Mouse (Mus musculus): ENCODE measurements at regions not wholly inside any gene's neighbourhood (a gene's known extent, or its start where the extent isn't known, plus 50 kb on each side); places are given as distances from the start of the nearest gene placed in this dataset.

GRCm38 (mm10) chr13:44398613-44399369, 330.5 kb upstream of the Jarid2 start:
- POLR2A ChIA-PET: interaction anchor here in 3 of 4 experiments (0.6 to 2.4 kb wide), 6 partner anchors 10 to 524 kb away, joined by 3 to 13 read pairs (median 4); no protein-coding TSS in a partner anchor
- CTCF ChIA-PET: interaction anchor here in 1 of 4 experiments (0.6 kb wide), 2 partner anchors 61 to 502 kb away, joined by 3 to 4 read pairs; no protein-coding TSS in a partner anchor

DNA sequence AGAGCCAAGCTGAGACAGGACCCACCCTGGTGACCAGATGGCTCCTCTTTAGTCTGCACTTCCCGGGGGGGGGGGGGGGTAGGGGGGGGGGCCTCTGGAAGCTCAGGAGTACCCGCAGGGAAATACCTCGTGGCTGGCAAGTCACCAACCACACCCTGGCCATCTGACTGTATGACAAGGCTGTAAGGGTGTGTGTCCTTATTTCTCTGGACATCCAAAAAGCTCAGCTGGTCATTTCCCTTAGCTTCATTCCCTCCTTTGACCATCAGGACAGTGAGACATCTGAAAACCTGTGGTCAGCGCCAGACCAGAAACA, 329.9 kb upstream of the Jarid2 start:
- ChIA-PET CTCF (interaction anchor here in 1 of 4 experiments (0.6 kb wide), 2 partner anchors 62 to 502 kb away, joined by 3 to 4 read pairs; no protein-coding TSS in a partner anchor), POLR2A (interaction anchor here in 3 of 4 experiments (0.6 to 2.4 kb wide), 6 partner anchors 9 to 524 kb away, joined by 3 to 13 read pairs (median 6); no protein-coding TSS in a partner anchor)

- POLR2A ChIA-PET: interaction anchor here in 3 of 4 experiments (0.6 to 2.4 kb wide), 5 partner anchors 9 to 390 kb away, joined by 4 to 13 read pairs (median 7); no protein-coding TSS in a partner anchor
- CTCF ChIA-PET: interaction anchor here in 1 of 4 experiments (0.6 kb wide), 2 partner anchors 62 to 503 kb away, joined by 3 to 4 read pairs; no protein-coding TSS in a partner anchor
Measured at GRCm38 (mm10) chr13:44399831-44400321, 329.4 kb upstream of the Jarid2 start.

DNA sequence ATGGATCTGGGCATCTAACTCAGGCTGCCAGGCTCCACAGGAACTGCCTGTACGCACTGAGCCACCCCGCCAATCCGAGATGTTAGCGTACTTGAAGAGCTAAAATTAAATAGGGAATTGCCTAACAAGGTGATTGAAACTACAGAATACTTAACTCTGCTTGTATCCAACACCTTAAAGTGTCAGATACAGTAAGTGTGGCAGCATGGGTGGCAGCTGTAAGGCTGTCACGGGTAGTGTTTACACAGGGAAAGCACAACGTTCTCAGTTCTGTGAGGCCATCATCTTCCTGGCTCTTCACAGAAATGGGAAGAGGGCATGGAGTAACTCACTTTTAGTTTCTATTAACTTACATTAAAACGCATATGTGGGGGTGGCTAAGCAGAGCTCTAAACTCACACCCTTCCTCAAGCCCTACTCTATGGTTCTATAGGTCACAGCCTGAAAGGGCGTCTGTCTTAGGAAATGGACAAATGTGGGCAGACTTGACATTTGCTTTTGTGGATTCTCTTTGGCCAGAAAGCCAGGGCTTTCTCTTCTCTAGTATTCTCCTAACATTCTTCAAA, 325.2 kb upstream of the Jarid2 start:
- CTCF ChIA-PET: no interaction called here
- POLR2A ChIA-PET: interaction anchor here in 2 of 4 experiments (0.5 to 1.4 kb wide), 8 partner anchors 10 to 456 kb away, joined by 3 to 4 read pairs (median 3); no protein-coding TSS in a partner anchor

GRCm38 (mm10) chr13:44407307-44407706, 322.0 kb upstream of the Jarid2 start:
- POLR2A ChIA-PET: interaction anchor here in 2 of 4 experiments (0.6 to 4.1 kb wide), 7 partner anchors 9 to 413 kb away, joined by 3 to 15 read pairs (median 3); no protein-coding TSS in a partner anchor

GRCm38 (mm10) chr13:44408619-44408959, 320.7 kb upstream of the Jarid2 start:
- POLR2A ChIA-PET: interaction anchor here in 3 of 4 experiments (0.6 to 4.1 kb wide), 17 partner anchors 9 to 470 kb away, joined by 3 to 15 read pairs (median 4); no protein-coding TSS in a partner anchor
- CTCF ChIA-PET: interaction anchor here in 2 of 4 experiments (0.6 to 0.7 kb wide), 2 partner anchors 9 to 85 kb away, joined by 4 read pairs; no protein-coding TSS in a partner anchor

More at GRCm38 (mm10) chr13:44407307-44407706, 322.0 kb upstream of the Jarid2 start:
- CTCF ChIA-PET: no interaction called here

- ChIA-PET CTCF (interaction anchor here in 2 of 4 experiments (0.6 to 0.7 kb wide), 2 partner anchors 8 to 85 kb away, joined by 4 read pairs; no protein-coding TSS in a partner anchor), POLR2A (interaction anchor here (0.6 to 4.1 kb wide), 22 partner anchors 9 to 1204 kb away, joined by 3 to 15 read pairs (median 4); no protein-coding TSS in a partner anchor)
Measured at GRCm38 (mm10) chr13:44408960-44409719, 320.1 kb upstream of the Jarid2 start.

GRCm38 (mm10) chr13:44409720-44410047, 319.6 kb upstream of the Jarid2 start:
- POLR2A ChIA-PET: interaction anchor here (0.5 to 4.1 kb wide), 17 partner anchors 9 to 1205 kb away, joined by 3 to 15 read pairs (median 4); no protein-coding TSS in a partner anchor
- CTCF ChIA-PET: no interaction called here

GRCm38 (mm10) chr13:44411781-44412496, 317.3 kb upstream of the Jarid2 start:
- ChIA-PET POLR2A (interaction anchor here in 1 of 4 experiments (1.6 to 2.2 kb wide), 2 partner anchors 12 to 211 kb away, joined by 3 to 8 read pairs; no protein-coding TSS in a partner anchor), CTCF (no interaction called here)

DNA sequence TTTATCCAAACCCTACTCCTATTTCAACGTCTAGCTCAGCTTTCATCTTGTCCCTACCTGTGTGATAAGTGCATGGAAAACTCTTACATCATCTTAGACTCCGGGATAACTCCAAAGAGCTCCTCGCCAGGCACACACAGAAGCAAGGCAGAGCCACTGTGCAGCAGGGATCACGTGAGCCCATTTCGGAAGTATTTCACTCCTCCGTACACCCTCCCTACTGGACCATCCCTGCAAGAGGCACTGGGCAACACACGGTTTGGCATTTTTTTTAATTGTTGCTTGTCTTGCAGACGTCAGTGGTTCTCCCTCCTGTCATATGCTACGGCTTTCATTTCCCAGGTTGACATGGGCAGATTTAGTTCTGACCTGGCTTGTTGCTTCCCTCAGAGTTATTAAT, 316.0 kb upstream of the Jarid2 start:
- CTCF ChIA-PET: no interaction called here
- POLR2A ChIA-PET: interaction anchor here in 1 of 4 experiments (1.0 kb wide), 1 partner anchor 13 kb away, joined by 3 read pairs; no protein-coding TSS in a partner anchor

DNA sequence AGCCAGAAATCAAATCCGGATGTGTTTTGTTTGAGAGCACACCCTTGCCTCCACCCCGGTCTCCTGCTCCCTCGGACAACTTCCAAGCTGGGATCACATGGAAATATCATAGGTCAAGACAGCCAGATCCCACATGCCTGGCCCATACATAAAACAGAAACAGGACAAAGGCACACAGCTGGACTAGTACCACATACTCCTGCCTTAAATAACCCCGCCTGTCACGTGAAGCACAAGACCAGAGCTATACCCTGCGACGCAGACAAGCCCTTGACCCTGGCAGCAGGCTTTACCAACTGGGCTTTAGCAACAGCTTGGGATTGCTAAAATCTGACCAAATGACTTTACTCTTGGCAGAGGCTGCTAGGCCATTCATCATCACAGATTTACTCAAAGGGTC, 313.3 kb upstream of the Jarid2 start:
- ChIA-PET POLR2A (interaction anchor here in 2 of 4 experiments (1.0 to 1.3 kb wide), 4 partner anchors 9 to 27 kb away, joined by 3 to 6 read pairs (median 3); no protein-coding TSS in a partner anchor), CTCF (interaction anchor here in 1 of 4 experiments (0.6 kb wide), 1 partner anchor 329 kb away, joined by 8 read pairs; no protein-coding TSS in a partner anchor)

DNA sequence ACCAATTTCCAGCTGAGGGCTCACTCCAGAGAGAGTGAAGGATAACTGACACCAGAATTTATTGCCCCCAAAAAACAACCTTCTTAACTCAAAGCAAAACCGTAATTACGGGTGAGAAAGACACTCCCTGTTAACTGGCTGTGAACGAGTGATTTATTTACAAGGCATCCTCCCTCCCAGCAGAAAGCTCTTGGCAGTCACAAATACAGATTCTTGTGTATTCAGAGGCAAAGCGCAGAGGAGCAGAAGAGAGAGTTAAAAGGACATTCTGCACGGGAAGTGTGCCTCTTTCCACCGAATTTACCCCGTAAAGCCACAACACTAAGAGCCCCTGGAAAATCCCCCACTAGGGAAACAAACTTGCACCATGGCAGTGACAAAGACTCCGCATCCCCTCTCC, 312.3 kb upstream of the Jarid2 start:
- POLR2A ChIA-PET: interaction anchor here in 3 of 4 experiments (0.5 to 3.7 kb wide), 5 partner anchors 9 to 851 kb away, joined by 3 to 15 read pairs (median 3); no protein-coding TSS in a partner anchor
- CTCF ChIA-PET: interaction anchor here in 2 of 4 experiments (0.6 to 0.7 kb wide), 2 partner anchors 8 to 843 kb away, joined by 3 to 4 read pairs; no protein-coding TSS in a partner anchor

- POLR2A ChIA-PET: interaction anchor here in 2 of 4 experiments (0.5 to 3.7 kb wide), 8 partner anchors 8 to 502 kb away, joined by 3 to 15 read pairs (median 3); no protein-coding TSS in a partner anchor
- CTCF ChIA-PET: no interaction called here
Measured at GRCm38 (mm10) chr13:44419056-44419455, 310.2 kb upstream of the Jarid2 start.

DNA sequence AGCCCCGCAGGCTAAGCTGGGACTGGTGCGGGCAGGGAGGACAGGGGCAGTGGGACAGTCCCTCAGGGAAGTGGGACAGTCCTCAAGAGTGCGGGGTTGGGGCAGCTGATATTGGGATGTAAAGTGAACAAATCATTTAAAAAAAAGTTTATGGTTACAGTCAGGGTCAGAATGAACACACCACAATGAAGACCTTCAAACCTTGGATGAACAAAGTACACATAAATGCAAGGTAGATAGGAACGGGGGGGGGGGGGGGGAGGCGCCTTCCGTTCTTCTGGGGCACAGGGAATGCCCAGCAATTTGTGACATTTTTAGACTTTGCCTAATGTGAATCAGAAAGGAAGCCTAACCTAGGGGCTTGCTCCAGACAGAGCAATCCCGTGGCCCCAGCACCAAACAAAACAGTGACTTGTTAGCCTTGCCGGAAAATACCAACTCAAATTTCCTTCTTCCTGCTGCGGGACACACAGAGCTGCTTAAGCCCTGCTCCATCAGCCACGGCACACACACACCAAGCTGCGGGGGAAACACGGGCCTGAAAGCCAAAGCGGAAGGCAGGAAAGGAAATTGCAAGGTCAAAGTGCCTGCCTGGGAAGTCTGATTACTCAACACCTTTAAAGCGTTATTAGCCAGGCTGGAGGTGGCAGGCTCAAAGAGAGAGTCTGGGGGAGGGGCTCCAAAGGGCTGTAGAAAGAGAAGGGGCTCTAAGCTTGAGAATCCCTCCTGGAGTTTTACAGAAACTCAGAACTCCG, 309.6 kb upstream of the Jarid2 start:
- ChIA-PET POLR2A (interaction anchor here in 3 of 4 experiments (0.6 to 3.7 kb wide), 10 partner anchors 11 to 765 kb away, joined by 3 to 15 read pairs (median 4); no protein-coding TSS in a partner anchor), CTCF (interaction anchor here in 1 of 4 experiments (0.6 kb wide), 2 partner anchors 124 to 611 kb away, joined by 4 to 7 read pairs; no protein-coding TSS in a partner anchor)

- ChIA-PET POLR2A (interaction anchor here (0.6 to 3.7 kb wide), 8 partner anchors 12 to 766 kb away, joined by 3 to 15 read pairs (median 4); no protein-coding TSS in a partner anchor), CTCF (interaction anchor here in 1 of 4 experiments (0.6 kb wide), 2 partner anchors 124 to 611 kb away, joined by 4 to 7 read pairs; no protein-coding TSS in a partner anchor)
Measured at GRCm38 (mm10) chr13:44420227-44420592, 309.1 kb upstream of the Jarid2 start.

GRCm38 (mm10) chr13:44420941-44421340, 308.3 kb upstream of the Jarid2 start:
- POLR2A ChIA-PET: interaction anchor here in 3 of 4 experiments (0.5 to 2.6 kb wide), 4 partner anchors 11 to 735 kb away, joined by 3 to 7 read pairs (median 4); no protein-coding TSS in a partner anchor

More at GRCm38 (mm10) chr13:44420941-44421340, 308.3 kb upstream of the Jarid2 start:
- CTCF ChIA-PET: no interaction called here
